Mouse (Mus musculus): Measurements from ENCODE around the gene Hpgds.
A peak's percentile ranks its signal among the peaks of the same experiment; 100 is the strongest.

The Hpgds gene

DNA sequence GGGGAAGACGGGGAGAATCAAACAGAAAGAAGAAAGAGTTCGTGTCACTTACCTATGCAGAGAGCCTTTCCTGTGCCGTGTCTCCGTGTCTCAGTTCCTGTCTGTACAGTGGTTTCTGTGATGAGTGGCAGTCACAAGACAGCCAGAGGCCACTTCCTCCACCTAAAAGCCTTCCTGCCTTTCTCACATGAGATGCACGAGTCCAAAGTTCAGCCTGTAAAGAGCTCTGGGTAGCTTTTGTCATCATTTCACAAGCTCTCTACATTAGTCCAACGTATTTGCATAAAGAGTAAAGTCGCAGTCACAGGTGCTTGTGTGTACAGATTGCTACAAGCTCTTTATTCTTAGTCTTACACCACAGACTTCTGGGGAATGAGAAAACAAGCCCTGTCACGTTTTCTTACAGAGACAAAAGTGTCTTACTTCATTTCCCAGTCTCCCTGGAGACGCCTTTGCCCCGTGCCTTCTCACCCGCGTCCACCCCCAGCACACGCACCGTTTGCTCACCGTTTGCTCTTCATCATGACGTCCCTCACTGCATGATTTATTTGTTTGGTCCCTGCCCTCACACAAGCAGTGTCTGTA is at the start of gene Hpgds:
Hpgds (minus strand) TSS at position 288 of the 585 bp plus-strand sequence.
- no peak for DNase-seq (ENCODE audit: low spot score)

DNA sequence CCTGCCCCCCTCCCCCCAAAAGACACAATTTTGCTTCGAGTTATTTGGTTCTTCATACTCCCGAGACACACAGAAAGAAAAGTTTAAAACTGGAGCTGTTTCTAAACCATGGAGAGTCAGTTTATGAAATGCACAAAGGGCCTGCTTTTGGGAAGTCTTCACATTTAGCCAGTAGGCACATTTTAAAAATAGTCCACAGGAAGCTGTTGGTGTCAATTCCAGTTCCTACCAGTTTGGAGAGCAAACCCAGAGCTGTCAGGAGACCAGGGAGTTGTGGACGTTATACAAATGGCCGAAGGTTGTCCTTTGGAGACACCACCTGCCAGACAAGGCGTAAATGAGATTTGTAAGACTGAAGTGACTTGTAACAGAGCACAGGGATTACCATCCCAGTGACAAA is 20.3 kb upstream of the Hpgds start:
- no peak for DNase-seq (ENCODE audit: low spot score)

DNA sequence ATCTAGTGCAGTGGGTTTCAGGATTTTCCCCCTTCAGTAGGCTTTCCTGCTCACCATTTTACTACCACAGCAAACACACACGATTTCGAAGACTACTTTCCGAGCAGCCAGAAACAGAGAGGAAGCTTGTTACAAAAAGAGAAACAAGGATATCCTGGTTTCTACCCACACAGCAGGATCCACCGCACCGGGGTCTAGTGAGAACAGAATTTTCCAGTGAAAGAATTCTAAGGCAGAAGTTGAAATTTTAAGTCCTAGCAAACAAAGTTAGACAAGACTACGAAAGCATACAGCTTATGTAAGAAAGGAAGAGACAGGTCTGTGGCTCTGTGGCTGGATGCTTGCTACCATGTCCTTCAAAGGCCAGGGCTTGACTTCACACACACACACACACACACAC is 19.4 kb upstream of the Hpgds start:
- DNase-seq (ENCODE audit: low spot score) = no peak

DNA sequence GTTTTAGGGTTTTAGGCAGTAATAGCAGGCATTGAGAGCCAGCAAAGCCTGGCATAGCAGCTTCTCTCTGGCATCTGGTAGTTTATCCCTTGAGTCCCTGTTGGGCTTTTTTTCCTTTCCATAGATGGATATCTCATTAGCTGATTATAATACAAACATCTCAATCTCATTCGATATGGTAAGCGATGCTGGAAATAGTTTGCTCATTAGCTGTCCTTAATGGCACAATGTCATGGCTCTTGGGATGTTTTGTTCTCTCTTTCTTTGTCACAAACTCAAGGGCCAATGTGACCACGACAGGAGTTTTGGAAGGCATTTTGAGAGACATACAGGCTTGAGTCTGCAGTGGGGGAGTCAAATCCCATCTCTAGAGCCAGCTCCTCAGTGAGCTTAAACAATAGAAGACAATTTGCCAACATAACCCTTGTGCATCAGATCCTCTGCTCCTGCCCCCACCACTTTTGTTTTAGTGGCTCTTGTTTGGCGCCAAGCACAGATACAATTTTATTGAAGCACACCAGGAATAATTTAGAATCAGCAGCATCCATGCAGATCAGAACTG is 14.8 kb upstream of the Hpgds start:
- DNase-seq (ENCODE audit: low spot score) = no peak

DNA sequence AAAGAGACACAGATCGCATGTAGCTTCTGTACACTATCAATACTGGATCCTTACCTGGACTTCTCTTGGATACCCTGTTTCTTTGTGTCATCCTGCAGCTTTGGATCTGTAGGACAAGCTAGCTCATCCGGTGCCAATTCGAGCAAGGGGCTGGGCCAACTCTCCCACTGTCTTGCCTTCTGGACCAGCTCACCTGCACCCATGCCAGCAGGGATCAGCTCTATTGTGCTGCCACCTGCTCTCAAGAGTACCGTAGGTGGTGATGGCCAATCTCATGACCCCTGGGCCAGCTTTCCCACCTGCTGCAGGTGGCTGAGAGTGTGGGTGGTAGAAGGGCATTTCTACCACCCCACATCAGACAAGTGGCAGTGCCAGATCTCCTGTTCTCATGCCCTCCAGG is 12.3 kb upstream of the Hpgds start:
- DNase-seq (ENCODE audit: low spot score) = no peak

DNA sequence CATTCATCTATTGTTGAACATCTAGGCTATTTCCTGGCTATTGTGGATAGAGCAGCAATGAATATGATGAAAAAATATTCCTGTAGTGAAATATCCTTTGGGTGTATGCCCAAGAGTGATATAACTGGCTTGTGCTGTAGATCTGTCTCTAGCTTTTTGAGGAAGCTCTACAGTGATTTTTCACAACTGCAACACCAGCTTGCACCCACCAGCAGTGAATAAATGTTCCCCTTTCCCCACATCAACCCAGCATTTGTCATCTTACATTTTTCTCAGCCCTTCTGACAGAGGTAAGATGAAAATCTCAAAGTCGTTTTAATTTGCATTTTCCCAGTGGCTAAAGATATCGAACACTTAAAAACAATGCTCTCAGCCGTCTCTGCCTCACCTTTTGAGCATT is 8.9 kb upstream of the Hpgds start:
- no peak for DNase-seq (ENCODE audit: low spot score)

DNA sequence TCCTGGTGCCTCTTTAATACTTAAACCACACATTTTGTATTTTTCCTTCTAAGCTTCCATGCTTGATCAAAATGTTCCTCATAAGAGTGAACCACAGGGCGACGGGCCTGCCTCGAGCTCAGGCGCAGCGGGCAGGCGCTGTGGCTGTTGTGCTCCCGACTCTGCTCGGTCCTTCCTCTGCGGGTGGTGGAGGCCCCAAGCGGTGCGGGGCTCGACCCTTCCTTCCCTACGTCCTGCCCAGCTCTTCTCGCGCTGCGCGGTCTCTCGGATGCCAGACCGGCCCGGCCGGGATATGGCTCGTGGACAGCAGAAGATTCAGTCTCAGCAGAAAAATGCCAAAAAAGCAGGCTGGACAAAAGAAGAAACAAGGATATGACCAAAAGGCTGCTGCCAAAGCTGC is 6.0 kb upstream of the Hpgds start:
- DNase-seq (ENCODE audit: low spot score) = no peak

DNA sequence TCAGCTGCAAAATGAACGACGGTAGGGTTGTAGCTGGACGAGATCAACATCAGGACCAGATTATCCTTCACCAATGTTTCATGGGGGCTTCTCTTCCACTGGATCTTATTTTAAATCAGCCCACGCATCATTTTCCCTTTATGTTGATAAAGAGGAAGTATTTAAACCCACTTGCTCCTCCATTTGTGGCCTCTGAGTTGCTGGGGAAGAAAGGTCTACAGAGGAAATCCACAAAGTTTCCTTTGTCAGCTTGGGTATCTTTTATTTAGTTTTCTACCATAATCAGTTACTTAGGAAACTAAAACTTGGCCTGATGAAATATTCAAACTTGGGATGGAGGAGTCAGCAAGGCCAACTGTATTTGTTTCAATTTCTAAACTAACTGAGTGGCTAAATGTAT is 1.7 kb upstream of the Hpgds start:
- no peak for DNase-seq (ENCODE audit: low spot score)

DNA sequence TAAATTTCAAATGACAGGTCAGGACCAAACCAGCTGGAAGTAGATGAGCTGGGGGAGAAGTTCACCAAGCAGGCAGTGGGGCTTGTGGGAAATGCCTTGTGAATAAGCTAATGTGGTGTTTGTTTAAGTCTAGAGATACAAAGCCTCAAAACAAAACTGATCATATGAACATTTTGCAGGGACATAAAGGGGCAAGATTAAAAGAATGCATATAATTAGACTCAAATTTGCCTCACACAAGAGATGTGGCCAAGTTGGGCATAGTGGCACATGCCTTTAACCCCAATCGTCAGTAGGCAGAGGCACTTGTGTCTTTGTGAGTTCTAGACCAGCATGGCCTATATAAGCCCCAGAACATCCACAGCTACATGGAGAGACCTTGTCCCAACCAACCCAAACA is 2.4 kb downstream of the Hpgds start:
- no peak for DNase-seq (ENCODE audit: low spot score)

DNA sequence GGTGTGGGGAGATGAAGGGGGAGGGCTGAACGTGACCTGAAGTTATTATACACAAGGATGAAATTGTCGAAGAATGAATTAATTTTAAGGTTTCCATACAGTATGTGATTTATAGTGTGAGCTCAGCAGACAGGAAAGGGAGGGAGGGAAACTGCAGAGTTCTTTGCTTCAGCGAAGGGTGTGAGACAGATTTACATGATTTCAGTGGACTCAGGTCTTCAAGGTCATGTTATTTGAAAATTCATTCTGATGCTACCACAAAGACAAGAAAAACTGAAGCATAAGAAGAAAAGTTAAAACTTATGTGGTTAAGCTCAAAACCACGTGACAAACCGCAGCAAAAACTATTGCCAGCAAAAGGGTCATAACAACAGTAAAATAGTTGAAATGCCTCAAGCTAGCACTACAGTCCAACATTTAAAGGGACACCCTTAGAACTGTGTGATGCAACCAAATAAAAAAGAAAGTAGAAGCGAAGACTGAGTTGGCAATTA is 3.9 kb downstream of the Hpgds start:
- no peak for DNase-seq (ENCODE audit: low spot score)

DNA sequence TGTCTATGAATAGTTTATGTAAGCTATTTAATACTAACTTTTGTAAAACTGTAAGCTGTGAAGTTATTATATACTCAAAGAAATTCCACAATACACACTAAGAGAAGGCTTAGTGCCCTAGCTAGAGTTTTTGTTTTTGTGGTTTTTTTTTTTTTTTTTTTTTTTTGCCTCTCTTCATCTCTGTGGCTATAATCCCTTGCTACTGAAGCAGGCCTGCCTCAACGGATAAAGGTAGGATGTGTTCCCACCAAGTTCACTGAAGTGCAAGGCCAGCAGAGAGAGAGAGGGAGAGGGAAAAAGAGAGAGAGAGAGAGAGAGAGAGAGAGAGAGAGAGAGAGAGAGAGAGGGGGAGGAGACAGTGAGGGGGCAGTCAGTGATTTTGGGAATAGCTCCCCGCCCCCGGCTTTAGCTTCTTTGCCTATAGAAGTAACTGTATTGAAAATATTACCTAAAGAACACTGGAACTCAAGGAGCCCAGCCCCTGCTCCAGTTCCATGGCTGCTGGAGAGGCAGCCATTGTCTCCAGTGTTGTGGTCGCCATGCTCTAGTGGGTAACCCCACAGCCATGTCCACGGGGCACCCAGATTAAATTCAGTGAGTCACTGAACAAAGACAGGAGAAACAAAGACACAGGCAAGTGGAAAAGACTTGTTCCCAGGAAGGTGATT is 4.5 kb downstream of the Hpgds start:
- DNase-seq (ENCODE audit: low spot score) = peak; percentile 17

DNA sequence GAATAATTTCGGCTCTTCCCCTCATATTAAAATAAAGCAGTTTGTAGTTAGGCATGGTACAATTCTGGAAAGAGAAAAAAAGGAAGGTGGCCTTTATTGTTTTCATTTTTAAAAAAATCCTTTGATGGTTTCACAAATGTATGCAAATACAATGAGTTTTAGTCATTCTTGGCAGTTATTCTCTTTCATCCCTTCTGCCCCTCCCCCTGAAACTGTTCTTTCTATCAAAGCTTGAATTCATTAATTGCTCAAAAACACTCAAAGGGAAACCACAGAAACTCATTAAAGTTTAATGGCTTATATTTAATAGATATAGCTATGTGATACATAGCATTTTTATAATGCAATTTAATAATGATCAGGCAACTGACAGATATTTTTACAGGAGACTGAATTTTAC is 6.5 kb downstream of the Hpgds start:
- DNase-seq (ENCODE audit: low spot score) = no peak

DNA sequence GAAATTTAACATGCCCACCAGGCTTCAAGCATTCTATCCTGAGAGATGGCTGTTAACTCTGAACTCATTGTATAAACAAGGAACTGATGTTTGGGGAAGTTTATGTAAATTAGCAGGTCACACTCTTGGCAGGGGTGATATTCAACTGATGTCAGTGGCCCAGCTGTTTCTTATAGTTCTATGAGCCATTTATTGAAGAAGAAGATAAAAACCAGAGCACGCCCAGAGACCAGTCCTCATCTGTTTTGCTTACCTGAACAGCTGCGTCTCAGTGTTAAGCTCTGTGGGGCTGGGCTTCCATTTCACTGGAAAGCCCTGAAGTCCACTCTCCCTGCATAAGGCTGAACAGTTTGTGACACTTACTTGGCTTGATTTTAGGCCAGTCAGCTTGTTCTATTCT is 6.9 kb downstream of the Hpgds start:
- DNase-seq (ENCODE audit: low spot score) = no peak

DNA sequence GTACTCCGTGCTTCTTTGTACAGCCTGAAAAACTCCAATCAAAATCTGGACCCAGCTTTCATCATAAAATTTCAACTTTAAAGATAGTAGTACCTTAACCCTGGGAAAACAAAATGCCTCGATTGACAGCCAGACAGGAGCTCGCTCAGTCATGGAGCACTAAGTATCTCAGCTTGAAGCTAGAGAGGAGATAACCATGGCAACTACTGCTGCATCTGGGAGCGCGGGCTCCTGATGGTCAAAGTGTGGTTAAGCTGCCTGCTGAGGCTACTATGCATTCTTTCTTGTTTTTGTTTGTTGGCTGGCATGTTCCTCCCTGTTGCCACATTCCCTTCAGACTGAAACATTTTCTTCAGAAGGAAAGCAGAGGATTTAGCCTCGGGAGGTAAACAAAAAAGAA is 12.3 kb downstream of the Hpgds start:
- DNase-seq (ENCODE audit: low spot score) = no peak

DNA sequence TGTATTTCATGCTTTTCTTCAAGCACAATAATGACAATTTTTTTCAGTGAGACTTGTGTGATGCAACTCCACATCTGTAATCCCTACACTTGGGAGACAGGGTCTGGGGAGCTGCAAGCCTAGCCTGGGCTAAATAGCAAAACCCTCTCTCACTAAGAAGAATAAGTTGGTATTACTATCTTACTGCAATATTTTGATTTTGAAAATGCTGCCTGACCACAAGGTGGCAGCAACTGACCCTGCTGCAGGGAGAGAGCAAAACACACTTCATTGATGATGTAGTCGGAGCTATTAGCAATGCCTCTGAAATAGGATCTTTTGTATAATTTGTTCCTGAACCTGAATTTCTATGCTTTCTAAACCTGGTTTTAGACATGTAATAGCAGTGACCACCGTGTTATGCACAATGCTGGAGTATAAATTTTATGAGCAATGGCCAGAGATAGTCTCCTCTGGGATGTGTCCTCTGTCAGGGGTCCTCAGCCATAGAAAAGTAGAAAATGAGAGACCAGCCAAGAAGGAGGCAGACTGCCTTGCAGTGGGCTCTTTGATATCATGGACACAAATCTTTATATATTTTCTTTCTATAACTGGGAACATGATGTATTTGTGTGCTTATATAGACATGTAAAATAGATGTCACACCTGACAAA is 18.5 kb downstream of the Hpgds start:
- DNase-seq (ENCODE audit: low spot score) = no peak

DNA sequence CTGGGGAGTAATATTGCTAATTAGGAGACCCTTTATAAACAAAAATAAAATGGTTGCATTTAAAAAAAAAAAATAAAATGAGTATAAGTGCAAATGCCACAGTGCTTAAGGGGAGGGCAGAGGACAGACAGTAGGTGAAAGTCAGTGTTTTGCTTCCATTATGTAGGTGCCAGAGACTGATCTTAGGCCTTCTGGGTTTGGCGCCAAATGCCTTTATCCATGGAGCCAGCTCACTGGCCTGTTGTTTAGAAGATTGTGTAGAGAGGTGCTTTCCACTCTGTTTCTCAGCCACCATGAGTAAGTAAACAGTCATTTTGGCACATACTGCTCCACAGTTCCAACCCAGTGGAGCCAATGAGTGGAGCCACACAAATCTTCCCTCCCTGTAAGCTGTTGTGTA is 27.2 kb downstream of the Hpgds start:
- no peak for DNase-seq (ENCODE audit: low spot score)

DNA sequence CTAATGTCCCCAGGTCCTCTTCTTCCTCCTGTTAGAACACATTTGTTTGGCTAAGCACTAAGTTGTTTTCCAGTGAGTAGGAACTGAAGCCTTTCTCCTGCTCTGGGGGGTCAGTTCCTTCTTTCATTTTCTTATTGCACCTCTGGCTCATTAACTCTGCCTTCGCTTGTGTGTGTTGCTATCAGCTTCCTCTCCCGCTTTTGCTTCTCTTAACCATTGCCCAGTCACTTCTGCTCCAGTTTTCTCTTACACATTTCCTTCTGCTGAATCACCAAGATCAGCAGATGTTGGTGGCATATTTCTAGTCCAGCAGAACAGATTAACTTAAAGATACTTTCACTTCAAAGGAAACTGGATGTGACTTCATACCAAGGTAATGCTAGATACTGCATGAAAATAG is 29.8 kb downstream of the Hpgds start:
- no peak for DNase-seq (ENCODE audit: low spot score)

DNA sequence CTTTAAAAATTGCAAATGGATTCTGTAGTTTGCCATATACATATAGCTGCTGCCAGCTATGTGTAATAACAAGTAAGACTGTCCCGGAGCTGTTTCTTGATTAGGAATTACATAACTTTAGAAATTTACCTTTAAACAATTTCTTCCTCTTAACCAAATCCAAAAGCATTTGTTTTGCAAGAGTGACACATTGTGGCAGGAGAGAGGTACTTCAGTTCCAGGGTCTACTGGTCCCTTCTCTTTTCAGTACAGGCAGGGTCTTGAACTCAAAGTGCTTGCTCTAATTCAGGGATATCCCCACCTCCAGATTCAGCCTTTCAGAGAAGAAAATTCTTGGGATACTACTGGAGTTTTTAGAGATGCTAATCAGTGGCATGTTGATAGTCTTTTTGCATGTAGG is 65.6 kb downstream of the Hpgds start:
- DNase-seq (ENCODE audit: low spot score) = no peak

DNA sequence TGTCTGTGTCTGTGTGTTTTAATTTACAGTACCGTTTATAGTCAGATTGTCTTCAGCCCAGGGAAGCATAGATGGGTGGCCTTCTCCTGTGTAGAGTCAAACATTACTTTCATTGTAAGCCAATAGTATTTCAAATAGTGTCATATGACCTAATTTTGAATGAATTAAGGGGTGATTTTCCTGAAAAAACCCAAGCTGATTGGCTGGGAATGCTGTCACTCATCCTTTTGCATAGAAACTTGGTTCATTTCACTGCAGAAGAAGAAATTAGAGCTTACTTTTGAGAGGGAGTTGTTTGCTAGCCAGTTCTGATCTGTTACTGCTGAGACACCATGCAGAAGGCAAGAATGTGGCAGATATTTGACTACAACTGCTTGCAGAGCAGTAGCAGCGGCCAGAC is 69.5 kb downstream of the Hpgds start:
- no peak for DNase-seq (ENCODE audit: low spot score)
